Mouse (Mus musculus) limb, embryonic 10.5 days (tissue): ENCODE measurements around the gene Tbx5. TPM values are rescaled to one million over a fixed set of nuclear protein-coding genes. Genes with fewer than 3 reads are reported as not detected.

Source experiments
- DNase-seq: peaks from one replicate; pipeline ENCODE4 v3.0.0-alpha.2; 2017; ENCODE audit warnings: low spot score
- H3K27ac ChIP-seq: fragments of 300-500 bp; sonication (generic); 2 replicates; pipeline ENCODE4 v1.5.1; 2016; ENCODE audit warnings: mild to moderate bottlenecking
- H3K27me3 ChIP-seq: fragments of 300-500 bp; sonication (generic); 2 replicates; pipeline ENCODE4 v1.6.1; 2016; ENCODE audit warnings: low read depth, mild to moderate bottlenecking; ENCODE audit not compliant: poor library complexity, severe bottlenecking
- H3K36me3 ChIP-seq: fragments of 300-500 bp; sonication (generic); 2 replicates; pipeline ENCODE4 v1.6.1; 2016; ENCODE audit warnings: mild to moderate bottlenecking, moderate library complexity
- H3K4me1 ChIP-seq: fragments of 300-500 bp; sonication (generic); 2 replicates; pipeline ENCODE4 v1.6.1; 2016
- H3K4me3 ChIP-seq: fragments of 300-500 bp; sonication (generic); 2 replicates; pipeline ENCODE4 v1.5.1; 2016; ENCODE audit warnings: mild to moderate bottlenecking, moderate library complexity
- H3K9me3 ChIP-seq: fragments of 300-500 bp; sonication (generic); replicated peaks from 2 replicates; pipeline ENCODE4 v1.6.1; 2016; ENCODE audit warnings: mild to moderate bottlenecking
- WGBS: fragments of 180-500 bp; shearing (Covaris S2); methylation state at CpG from one replicate; pipeline ENCODE4 v1.1.7; 2016; 5-methylcytosine and 5-hydroxymethylcytosine counted together
- polyA plus RNA-seq: library from polyadenylated mRNA; unstranded; fragments of >200 nt; fragmentation: Nextera tagmentation; extraction: Ambion mirVana; gene quantifications from 2 replicates; pipeline ENCODE4 v1.2.1, GENCODE M21; 2016

Gene Tbx5
- polyA plus RNA-seq, 1 experiment from 2014 or later = 35.6 TPM

GRCm38 (mm10) chr5:119839156-119839555 lies 6.7 kb downstream of the Tbx5 start:
- H3K4me3 ChIP-seq = peak overlapping the region; percentile 64
- H3K27me3 ChIP-seq = peaks cover 98% of the 10 kb centered on the region
- 1% methylated on average over 16 of the region's 16 CpGs for WGBS
- H3K36me3 ChIP-seq = peaks cover 61% of the 10 kb centered on the region
- DNase-seq = peak; percentile 63
- peak overlapping the region; percentile 99 for H3K27ac ChIP-seq
- H3K4me1 ChIP-seq = peaks cover 47% of the 10 kb centered on the region
- no peaks in the 10 kb centered on the region for H3K9me3 ChIP-seq

- Histone ChIP-seq H3K27ac (peak overlapping the region; percentile 99), H3K9me3 (no peaks in the 10 kb centered on the region), H3K4me1 (peaks cover 52% of the 10 kb centered on the region), H3K4me3 (peak overlapping the region; percentile 64), H3K27me3 (peaks cover 96% of the 10 kb centered on the region), H3K36me3 (peaks cover 61% of the 10 kb centered on the region)
- DNase-seq = peak; percentile 70
- WGBS = under 1% methylated on average over 34 of the region's 34 CpGs
These were observed 7.3 kb downstream of the Tbx5 start for GRCm38 (mm10) chr5:119839616-119840368.

- peak overlapping the region; percentile 64 for H3K4me3 ChIP-seq
- WGBS = 0% methylated on average over 7 of the region's 7 CpGs
- peaks cover 96% of the 10 kb centered on the region for H3K27me3 ChIP-seq
- H3K27ac ChIP-seq = peak overlapping the region; percentile 99
- peak; percentile 70 for DNase-seq
- no peaks in the 10 kb centered on the region for H3K9me3 ChIP-seq
- peaks cover 66% of the 10 kb centered on the region for H3K36me3 ChIP-seq
- H3K4me1 ChIP-seq = peaks cover 56% of the 10 kb centered on the region
These were observed 7.9 kb downstream of the Tbx5 start for GRCm38 (mm10) chr5:119840404-119840803.

DNA sequence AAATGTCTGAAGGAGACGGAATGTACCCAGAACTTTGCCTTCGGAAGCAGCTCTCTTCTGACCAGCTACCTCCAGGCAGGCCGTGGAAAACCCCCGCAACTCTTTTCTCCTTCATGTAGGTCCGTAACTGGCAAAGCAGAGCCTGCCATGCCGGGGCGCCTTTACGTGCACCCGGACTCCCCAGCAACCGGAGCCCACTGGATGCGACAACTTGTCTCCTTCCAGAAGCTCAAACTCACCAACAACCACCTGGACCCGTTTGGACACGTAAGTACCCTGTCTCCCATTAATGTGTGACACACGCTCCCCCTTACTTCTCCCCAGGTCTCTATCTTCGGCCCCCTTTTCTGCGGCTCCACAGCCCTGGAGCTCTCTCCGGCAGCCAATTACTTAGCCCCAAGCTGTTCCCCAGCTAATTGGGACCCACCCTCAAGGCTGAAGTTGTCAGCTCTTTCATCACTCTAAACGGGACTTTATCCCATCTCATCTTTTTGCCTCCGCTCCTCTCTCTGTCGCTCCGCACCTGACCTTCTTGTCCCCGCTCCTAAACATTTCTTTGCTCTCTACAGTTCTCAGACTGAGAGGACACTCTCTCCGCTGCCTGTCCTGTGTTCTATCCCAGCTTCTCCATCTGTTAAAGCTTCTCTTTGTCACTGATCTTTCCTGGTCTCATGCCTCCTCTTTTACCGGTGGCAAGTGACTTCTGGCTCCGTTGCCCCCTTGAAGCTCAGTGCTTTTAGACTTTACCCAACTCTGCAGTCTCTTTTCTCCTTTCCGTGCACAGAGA lies 9.4 kb downstream of the Tbx5 start:
- peaks cover 78% of the 10 kb centered on the region for H3K36me3 ChIP-seq
- H3K9me3 ChIP-seq = no peaks in the 10 kb centered on the region
- peak overlapping the region; percentile 49 for H3K4me3 ChIP-seq
- H3K27ac ChIP-seq = peak overlapping the region; percentile 99
- DNase-seq = peak; percentile 66
- peaks cover 61% of the 10 kb centered on the region for H3K4me1 ChIP-seq
- WGBS = 1% methylated on average over 26 of the region's 26 CpGs
- peaks cover 96% of the 10 kb centered on the region for H3K27me3 ChIP-seq

- H3K27me3 ChIP-seq = peaks cover 88% of the 10 kb centered on the region
- no peaks in the 10 kb centered on the region for H3K9me3 ChIP-seq
- H3K4me1 ChIP-seq = peaks cover 59% of the 10 kb centered on the region
- peak overlapping the region; percentile 49 for H3K4me3 ChIP-seq
- H3K36me3 ChIP-seq = peaks cover 82% of the 10 kb centered on the region
- H3K27ac ChIP-seq = peak overlapping the region; percentile 99
- WGBS = 16% methylated on average over 4 of the region's 4 CpGs
- DNase-seq = no peak
These were observed 10.4 kb downstream of the Tbx5 start for GRCm38 (mm10) chr5:119842701-119843393.

GRCm38 (mm10) chr5:119843394-119843777 lies 10.9 kb downstream of the Tbx5 start:
- WGBS = under 1% methylated on average over 8 of the region's 8 CpGs
- Histone ChIP-seq H3K36me3 (peaks cover 81% of the 10 kb centered on the region), H3K27ac (peak overlapping the region; percentile 99), H3K4me1 (peaks cover 59% of the 10 kb centered on the region), H3K9me3 (no peaks in the 10 kb centered on the region), H3K4me3 (peak overlapping the region; percentile 49), H3K27me3 (peaks cover 82% of the 10 kb centered on the region)
- peak; percentile 56 for DNase-seq

DNA sequence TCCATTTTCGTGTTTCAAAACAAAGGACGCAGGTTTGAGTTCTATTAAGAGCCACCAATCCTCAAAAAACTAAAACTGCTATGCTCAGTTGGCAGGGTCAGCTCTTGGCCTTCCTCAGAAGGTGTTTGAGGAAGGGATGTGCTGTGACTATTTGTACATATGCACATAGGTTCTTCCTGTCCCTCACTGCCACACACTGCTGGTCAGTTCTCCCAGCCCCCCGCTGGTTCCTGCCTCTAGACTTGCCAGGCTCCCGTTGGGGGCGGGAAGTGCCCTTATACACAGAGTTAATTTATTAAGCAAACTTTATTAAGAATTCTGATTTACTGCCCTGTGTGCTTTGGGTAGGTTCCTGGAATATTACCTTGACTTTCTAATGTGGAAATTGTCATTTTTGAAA lies 11.9 kb downstream of the Tbx5 start:
- peak; percentile 73 for DNase-seq
- H3K4me1 ChIP-seq = peaks cover 56% of the 10 kb centered on the region
- 6% methylated on average over 5 of the region's 5 CpGs for WGBS

DNA sequence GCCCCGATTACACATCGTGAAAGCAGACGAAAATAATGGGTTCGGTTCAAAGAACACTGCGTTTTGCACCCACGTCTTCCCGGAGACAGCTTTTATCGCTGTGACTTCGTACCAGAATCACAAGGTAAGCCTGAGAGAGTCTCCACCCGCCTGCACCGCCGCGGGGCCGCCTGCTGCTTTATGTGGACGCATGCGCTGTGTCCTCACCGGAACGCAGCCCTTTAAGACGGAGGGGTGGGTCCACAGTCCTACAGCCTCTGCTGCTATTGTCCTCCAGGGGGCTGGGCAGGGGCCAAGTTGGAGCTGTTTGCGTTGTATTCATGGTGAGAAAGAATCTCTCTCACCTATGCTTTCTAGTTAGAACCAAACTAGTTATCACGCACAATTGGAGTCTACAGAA lies 12.5 kb downstream of the Tbx5 start:
- H3K4me1 ChIP-seq = peaks cover 51% of the 10 kb centered on the region
- H3K36me3 ChIP-seq = peaks cover 81% of the 10 kb centered on the region
- peak overlapping the region; percentile 81 for H3K27ac ChIP-seq
- peak; percentile 85 for DNase-seq
- WGBS = 3% methylated on average over 21 of the region's 21 CpGs
- H3K27me3 ChIP-seq = peaks cover 66% of the 10 kb centered on the region
- H3K9me3 ChIP-seq = no peaks in the 10 kb centered on the region
- H3K4me3 ChIP-seq = peak overlapping the region; percentile 36

More for the DNA sequence above, 11.9 kb downstream of the Tbx5 start:
- peaks cover 72% of the 10 kb centered on the region for H3K27me3 ChIP-seq
- peaks cover 81% of the 10 kb centered on the region for H3K36me3 ChIP-seq
- peak overlapping the region; percentile 36 for H3K4me3 ChIP-seq
- H3K27ac ChIP-seq = peak overlapping the region; percentile 81
- no peaks in the 10 kb centered on the region for H3K9me3 ChIP-seq

GRCm38 (mm10) chr5:119857052-119857451 lies 24.6 kb downstream of the Tbx5 start:
- Histone ChIP-seq H3K36me3 (peaks cover 100% of the 10 kb centered on the region), H3K4me3 (no peak overlapping the region), H3K9me3 (no peaks in the 10 kb centered on the region), H3K4me1 (no peaks in the 10 kb centered on the region), H3K27me3 (0 out of 2 replicates have a peak, but pooled peaks cover 6% of the 10 kb centered on the region), H3K27ac (no peak overlapping the region)
- 62% methylated on average over 4 of the region's 4 CpGs for whole genome bisulfite sequencing
- DNase-seq = no peak

GRCm38 (mm10) chr5:119861301-119861700 lies 28.8 kb downstream of the Tbx5 start:
- Histone ChIP-seq H3K27ac (no peak overlapping the region), H3K4me1 (peaks cover 10% of the 10 kb centered on the region; the same call in 1 of the 2 replicates), H3K9me3 (no peaks in the 10 kb centered on the region), H3K27me3 (peaks cover 18% of the 10 kb centered on the region; the same call in 1 of the 2 replicates), H3K4me3 (no peak overlapping the region), H3K36me3 (peaks cover 98% of the 10 kb centered on the region)
- 85% methylated on average over 5 of the region's 5 CpGs for WGBS
- DNase-seq = no peak

DNA sequence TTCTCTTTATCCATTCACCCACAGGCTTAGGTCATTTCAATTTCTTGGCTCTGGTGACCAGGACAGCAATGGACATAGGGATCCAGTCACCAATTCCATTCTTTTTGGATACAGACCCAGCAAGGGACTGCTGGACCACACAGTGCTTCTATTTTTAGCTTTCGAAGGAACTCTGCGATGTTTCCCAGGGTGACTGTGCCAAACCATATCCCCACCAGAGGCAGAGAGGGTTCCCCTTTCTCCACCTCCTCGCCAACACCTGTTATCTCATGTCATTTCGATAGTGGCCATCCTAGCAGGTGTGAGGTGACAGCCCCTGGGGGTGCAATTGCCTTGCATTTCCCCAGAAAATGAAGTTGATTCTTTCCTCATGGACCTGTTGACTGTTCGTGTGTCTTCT lies 30.0 kb downstream of the Tbx5 start:
- DNase-seq = no peak
- WGBS = 85% methylated on average over 5 of the region's 5 CpGs
- Histone ChIP-seq H3K9me3 (no peaks in the 10 kb centered on the region), H3K36me3 (peaks cover 98% of the 10 kb centered on the region), H3K27ac (no peak overlapping the region), H3K4me3 (no peak overlapping the region), H3K4me1 (peaks cover 18% of the 10 kb centered on the region), H3K27me3 (peaks cover 29% of the 10 kb centered on the region)

DNA sequence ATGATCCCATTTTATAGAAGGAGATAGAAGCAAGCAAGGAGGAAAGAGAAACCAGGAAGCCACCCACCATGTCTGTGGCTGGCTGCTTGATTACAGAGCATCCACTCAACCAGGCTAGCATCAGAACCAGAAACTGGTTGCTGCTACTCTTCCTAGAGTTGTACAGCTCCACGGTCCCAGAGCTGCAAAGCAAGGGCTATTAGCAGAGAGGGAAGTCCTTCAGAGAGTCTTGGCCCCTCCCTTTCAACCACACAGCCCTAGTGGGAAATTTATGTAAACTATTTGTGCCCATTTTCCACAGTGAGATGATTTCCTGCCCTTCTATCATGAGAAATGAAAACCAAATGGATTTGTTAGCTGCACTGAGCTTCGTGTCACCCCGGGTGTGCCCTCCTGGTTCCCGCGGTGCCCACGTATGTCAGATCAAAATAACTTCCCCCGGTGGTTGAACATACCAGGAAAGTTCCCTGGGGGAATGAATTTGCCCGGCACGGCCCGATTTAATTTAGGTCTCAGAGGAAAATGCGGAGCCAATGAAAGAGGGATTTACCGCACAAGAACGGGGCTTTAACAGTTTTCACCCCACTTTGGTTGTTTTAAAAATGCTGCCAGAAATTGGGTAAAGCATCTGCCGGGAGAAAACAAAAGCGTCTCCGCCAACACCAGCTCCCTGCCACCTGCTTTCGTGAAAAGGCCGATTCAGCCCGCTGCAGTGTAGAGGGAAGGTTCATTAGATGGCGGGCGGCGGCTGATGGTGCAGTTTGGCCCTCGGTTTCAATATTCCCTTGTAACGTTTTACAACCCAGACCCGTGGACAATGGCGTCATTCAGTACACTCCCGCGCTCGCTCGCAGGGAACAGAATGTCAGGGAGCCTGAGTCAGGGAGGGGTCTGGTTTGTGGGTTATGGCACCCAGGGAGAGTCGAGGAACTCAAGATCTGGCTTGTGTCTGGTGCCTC lies 34.1 kb downstream of the Tbx5 start:
- Histone ChIP-seq H3K4me1 (peaks cover 18% of the 10 kb centered on the region), H3K27ac (peak overlapping the region; percentile 2; the same call in 1 of the 2 replicates), H3K36me3 (peaks cover 98% of the 10 kb centered on the region), H3K4me3 (peak overlapping the region; percentile 26), H3K27me3 (peaks cover 33% of the 10 kb centered on the region), H3K9me3 (no peaks in the 10 kb centered on the region)
- no peak for DNase-seq
- 35% methylated on average over 31 of the region's 31 CpGs for WGBS
